Mouse (Mus musculus) erythroblast, embryonic 14.5 days (primary cell): ENCODE results near the gene Lrig2. TPM values are rescaled to one million over a fixed set of nuclear protein-coding genes. Genes with fewer than 3 reads are reported as not detected.

ENCODE experiments used
- H3K27me3 ChIP-seq: 2 replicates; pipeline ENCODE4 v1.6.1; 2012; ENCODE audit warnings: inconsistent platforms; ENCODE audit not compliant: control insufficient read depth
- H3K36me3 ChIP-seq: 2 replicates; pipeline ENCODE4 v1.6.1; 2012; ENCODE audit warnings: mild to moderate bottlenecking, inconsistent platforms; ENCODE audit not compliant: control insufficient read depth
- H3K4me1 ChIP-seq: 2 replicates; pipeline ENCODE4 v1.6.1; 2012; ENCODE audit warnings: inconsistent platforms; ENCODE audit not compliant: control insufficient read depth
- H3K4me3 ChIP-seq: replicated peaks from 2 replicates; pipeline ENCODE3; 2012; ENCODE audit warnings: moderate library complexity, mild to moderate bottlenecking, inconsistent platforms
- H3K9me3 ChIP-seq: 2 replicates; pipeline ENCODE4 v1.6.1; 2012; ENCODE audit warnings: low read length, inconsistent platforms, mixed read lengths; ENCODE audit not compliant: control insufficient read depth
- GATA1 ChIP-seq: IDR thresholded peaks from 2 replicates; pipeline ENCODE4 v1.6.1; 2012; ENCODE audit warnings: low read length, inconsistent platforms, mixed read lengths
- TAL1 ChIP-seq: IDR thresholded peaks from 3 replicates; pipeline ENCODE4 v1.6.1; 2012; ENCODE audit warnings: low read length, inconsistent platforms, mixed read lengths
- polyA plus RNA-seq: library from polyadenylated mRNA; stranded (reverse); fragments of >175 nt; gene quantifications from 2 replicates; pipeline ENCODE4 v1.2.3, GENCODE M21; 2012

Lrig2 gene
- polyA plus RNA-seq, result 0.11 and 0.19 TPM in 2 replicates

GRCm38 (mm10) chr3:104511538-104512423 lies at the start of gene Lrig2:
Gene Lrig2, minus strand, starts transcription at chr3:104511918.
- Histone ChIP-seq H3K9me3 (no peaks in the 10 kb centered on the region), H3K4me3 (peak within 1 kb of the TSS; percentile 97), H3K36me3 (no peaks in the 10 kb centered on the region), H3K4me1 (peaks cover 39% of the 10 kb centered on the region), H3K27me3 (no peaks in the 10 kb centered on the region)
- TF ChIP-seq GATA1 (no peak), TAL1 (no peak)

- Histone ChIP-seq H3K36me3 (no peaks in the 10 kb centered on the region), H3K4me1 (no peaks in the 10 kb centered on the region), H3K27me3 (peaks cover 3% of the 10 kb centered on the region; the same call in 1 of the 2 replicates), H3K4me3 (no peak overlapping the region), H3K9me3 (no peaks in the 10 kb centered on the region)
- TF ChIP-seq GATA1 (no peak), TAL1 (no peak)
These were observed 44.9 kb upstream of the Lrig2 start for GRCm38 (mm10) chr3:104556624-104557023.

GRCm38 (mm10) chr3:104550594-104550993 lies 38.9 kb upstream of the Lrig2 start:
- TF ChIP-seq GATA1 (no peak), TAL1 (no peak)
- no peaks in the 10 kb centered on the region for H3K4me1 ChIP-seq
- no peak overlapping the region for H3K4me3 ChIP-seq
- H3K36me3 ChIP-seq, result no peaks in the 10 kb centered on the region
- H3K27me3 ChIP-seq, result no peaks in the 10 kb centered on the region
- no peaks in the 10 kb centered on the region for H3K9me3 ChIP-seq

GRCm38 (mm10) chr3:104548367-104549087 lies 36.8 kb upstream of the Lrig2 start:
- Histone ChIP-seq H3K27me3 (no peaks in the 10 kb centered on the region), H3K36me3 (no peaks in the 10 kb centered on the region), H3K9me3 (no peaks in the 10 kb centered on the region), H3K4me1 (no peaks in the 10 kb centered on the region), H3K4me3 (no peak overlapping the region)
- TF ChIP-seq GATA1, result no peak
- TF ChIP-seq TAL1, result no peak

- Histone ChIP-seq H3K36me3 (no peaks in the 10 kb centered on the region), H3K27me3 (no peaks in the 10 kb centered on the region; the same call in 1 of the 2 replicates)
- no peak for TF ChIP-seq TAL1
- TF ChIP-seq GATA1, result no peak
These were observed 32.1 kb upstream of the Lrig2 start for GRCm38 (mm10) chr3:104543825-104544224.

GRCm38 (mm10) chr3:104542065-104542429 lies 30.3 kb upstream of the Lrig2 start:
- no peak for TF ChIP-seq GATA1
- no peak for TF ChIP-seq TAL1
- H3K9me3 ChIP-seq, result no peaks in the 10 kb centered on the region
- no peaks in the 10 kb centered on the region for H3K36me3 ChIP-seq
- H3K4me1 ChIP-seq, result no peaks in the 10 kb centered on the region; the same call in 1 of the 2 replicates
- no peaks in the 10 kb centered on the region; the same call in 1 of the 2 replicates for H3K27me3 ChIP-seq
- H3K4me3 ChIP-seq, result no peak overlapping the region

More at GRCm38 (mm10) chr3:104543825-104544224, 32.1 kb upstream of the Lrig2 start:
- Histone ChIP-seq H3K9me3 (no peaks in the 10 kb centered on the region), H3K4me3 (no peak overlapping the region), H3K4me1 (no peaks in the 10 kb centered on the region; the same call in 1 of the 2 replicates)

- H3K4me3 ChIP-seq, result no peak overlapping the region
- no peaks in the 10 kb centered on the region; the same call in 1 of the 2 replicates for H3K27me3 ChIP-seq
- no peaks in the 10 kb centered on the region; the same call in 1 of the 2 replicates for H3K4me1 ChIP-seq
- H3K36me3 ChIP-seq, result no peaks in the 10 kb centered on the region
- H3K9me3 ChIP-seq, result no peaks in the 10 kb centered on the region
- TF ChIP-seq GATA1 (no peak), TAL1 (no peak)
These were observed 29.7 kb upstream of the Lrig2 start for GRCm38 (mm10) chr3:104541139-104542064.

- no peak for TF ChIP-seq TAL1
- TF ChIP-seq GATA1, result no peak
- no peak overlapping the region for H3K4me3 ChIP-seq
- no peaks in the 10 kb centered on the region; the same call in 1 of the 2 replicates for H3K27me3 ChIP-seq
- no peaks in the 10 kb centered on the region for H3K36me3 ChIP-seq
- no peaks in the 10 kb centered on the region; the same call in 1 of the 2 replicates for H3K4me1 ChIP-seq
- H3K9me3 ChIP-seq, result no peaks in the 10 kb centered on the region
These were observed 28.9 kb upstream of the Lrig2 start for GRCm38 (mm10) chr3:104540480-104541138.
